Mouse (Mus musculus) liver, postnatal 0 days (tissue): ENCODE measurements around the gene Gria4.

Source experiments
- CTCF ChIP-seq: sonication (generic); IDR thresholded peaks from 2 replicates; pipeline ENCODE4 v1.5.1; 2016; ENCODE audit warnings: antibody characterized with exemption, low read depth
- EP300 ChIP-seq: IDR thresholded peaks from 2 replicates; pipeline ENCODE4 v1.6.1; 2016; ENCODE audit warnings: antibody characterized with exemption, low read depth, mild to moderate bottlenecking

DNA sequence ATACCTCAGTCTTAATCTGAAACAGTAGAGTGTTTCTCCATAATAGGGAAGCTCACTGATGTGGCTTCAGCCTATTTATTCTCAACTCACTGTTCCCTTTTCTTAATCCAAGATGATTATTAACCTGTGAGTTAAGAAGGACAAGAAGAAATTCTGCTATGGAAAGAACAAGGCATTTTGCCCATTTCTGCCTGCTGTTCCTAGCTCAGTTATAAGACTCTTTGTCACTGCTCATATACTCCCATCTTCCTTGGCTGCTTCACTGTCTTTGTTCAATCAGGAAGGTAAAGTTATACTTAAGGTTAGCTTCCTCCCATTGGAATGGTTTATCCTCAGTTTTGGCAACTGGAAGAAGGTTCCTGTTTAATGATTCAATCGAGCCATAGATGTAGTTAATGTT lies 133.6 kb downstream of the Gria4 start:
- no peak for TF ChIP-seq CTCF
- no peak for TF ChIP-seq EP300
